Mouse (Mus musculus) hindbrain, postnatal 0 days (tissue): Measurements from ENCODE around the gene RPS10-NUDT3. TPM values are rescaled to one million over a fixed set of nuclear protein-coding genes. Genes with fewer than 3 reads are reported as not detected.
A peak's percentile ranks its signal among the peaks of the same experiment; 100 is the strongest.

Experiments
- ATAC-seq: fragments of 200-750 bp; cut with Nextera tagmentation; 2 replicates; pipeline ENCODE4 v1.8.0; 2017; ENCODE audit warnings: mild to moderate bottlenecking, moderate TSS enrichment, moderate library complexity
- DNase-seq: peaks from one replicate; pipeline ENCODE4 v3.0.0-alpha.2; 2015; ENCODE audit warnings: low spot score
- H3K27ac ChIP-seq: fragments of 300-500 bp; sonication (generic); 2 replicates; pipeline ENCODE4 v1.5.1; 2014; ENCODE audit warnings: mild to moderate bottlenecking
- H3K27me3 ChIP-seq: fragments of 300-500 bp; sonication (generic); 2 replicates; pipeline ENCODE4 v1.6.1; 2014; ENCODE audit warnings: low read length, mixed read lengths; ENCODE audit not compliant: insufficient read depth
- H3K36me3 ChIP-seq: fragments of 300-500 bp; sonication (generic); 2 replicates; pipeline ENCODE4 v1.6.1; 2014; ENCODE audit warnings: low read length, mixed read lengths; ENCODE audit not compliant: insufficient read depth
- H3K4me1 ChIP-seq: fragments of 300-500 bp; sonication (generic); 2 replicates; pipeline ENCODE4 v1.6.1; 2014; ENCODE audit warnings: antibody characterized with exemption, low read length, mixed read lengths; ENCODE audit not compliant: insufficient read depth
- H3K4me2 ChIP-seq: fragments of 300-500 bp; sonication (generic); 2 replicates; pipeline ENCODE4 v1.6.1; 2014; ENCODE audit warnings: low read depth, mild to moderate bottlenecking, low read length, moderate library complexity, mixed read lengths
- H3K4me3 ChIP-seq: fragments of 300-500 bp; sonication (generic); 2 replicates; pipeline ENCODE4 v1.5.1; 2014; ENCODE audit warnings: low read length
- H3K9ac ChIP-seq: fragments of 300-500 bp; sonication (generic); replicated peaks from 2 replicates; pipeline ENCODE4 v1.6.1; 2014; ENCODE audit warnings: mild to moderate bottlenecking, low read length, moderate library complexity, mixed read lengths
- H3K9me3 ChIP-seq: fragments of 300-500 bp; sonication (generic); 2 replicates; pipeline ENCODE4 v1.6.1; 2016; ENCODE audit warnings: low read length, mixed read lengths
- CTCF ChIP-seq: IDR thresholded peaks from 2 replicates; pipeline ENCODE4 v1.5.1; 2016; ENCODE audit warnings: antibody characterized with exemption, control low read depth, low read depth
- WGBS: fragments of 180-500 bp; shearing (Covaris S2); extraction: QIAGEN DNeasy Blood & Tissue Kit; methylation state at CpG from one replicate; pipeline ENCODE4 v1.1.7; 2014; 5-methylcytosine and 5-hydroxymethylcytosine counted together
- polyA plus RNA-seq: library from polyadenylated mRNA; unstranded; fragments of >200 nt; fragmentation: Nextera tagmentation; extraction: Ambion mirVana; gene quantifications from 2 replicates; pipeline ENCODE4 v1.2.1, GENCODE M21; 2015
- total RNA-seq: library from RNA; depleted of rRNA; stranded (reverse); fragments of >200 nt; gene quantifications from 2 replicates; pipeline ENCODE4 v1.2.3, GENCODE M21; 2014

Gene RPS10-NUDT3
- total and polyA plus RNA-seq, 2 experiments from 2014 or later: not detected

GRCm38 (mm10) chr17:27557927-27558661 is 76.9 kb downstream of the RPS10-NUDT3 start:
- peak overlapping the region; percentile 92; the same call in 1 of the 2 replicates for H3K27ac ChIP-seq
- H3K4me2 ChIP-seq: peak overlapping the region; percentile 88
- peak overlapping the region; percentile 95; the same call in 1 of the 2 replicates for H3K9ac ChIP-seq
- no peaks in the 10 kb centered on the region for H3K9me3 ChIP-seq
- peaks cover 15% of the 10 kb centered on the region for H3K4me1 ChIP-seq
- no peaks in the 10 kb centered on the region for H3K36me3 ChIP-seq
- WGBS: 8% methylated on average over 14 of the region's 14 CpGs
- DNase-seq (peak; percentile 62), ATAC-seq (no peak)
- H3K4me3 ChIP-seq: peak overlapping the region; percentile 89
- TF ChIP-seq CTCF: no peak
- no peaks in the 10 kb centered on the region for H3K27me3 ChIP-seq

GRCm38 (mm10) chr17:27557181-27557926 is 77.7 kb downstream of the RPS10-NUDT3 start:
- Histone ChIP-seq H3K4me2 (peak overlapping the region; percentile 88), H3K9ac (peak overlapping the region; percentile 95), H3K27me3 (no peaks in the 10 kb centered on the region), H3K36me3 (no peaks in the 10 kb centered on the region), H3K4me1 (peaks cover 15% of the 10 kb centered on the region), H3K27ac (peak overlapping the region; percentile 92), H3K4me3 (peak overlapping the region; percentile 89), H3K9me3 (no peaks in the 10 kb centered on the region)
- DNase-seq (peak; percentile 76), ATAC-seq (peak; percentile 30)
- peak; percentile 27; the same call in 1 of the 2 replicates for TF ChIP-seq CTCF
- WGBS: under 1% methylated on average over 37 of the region's 75 CpGs

- H3K9me3 ChIP-seq: no peaks in the 10 kb centered on the region
- no peak for TF ChIP-seq CTCF
- H3K9ac ChIP-seq: peak within 1 kb of the TSS; percentile 95
- ATAC-seq (peak; percentile 75), DNase-seq (peak; percentile 95)
- H3K27me3 ChIP-seq: no peaks in the 10 kb centered on the region
- under 1% methylated on average over 55 of the region's 79 CpGs for WGBS
- peaks cover 15% of the 10 kb centered on the region for H3K4me1 ChIP-seq
- peak within 1 kb of the TSS; percentile 88 for H3K4me2 ChIP-seq
- H3K36me3 ChIP-seq: no peaks in the 10 kb centered on the region
- peak within 1 kb of the TSS; percentile 92 for H3K27ac ChIP-seq
- peak within 1 kb of the TSS; percentile 89 for H3K4me3 ChIP-seq
Measured at GRCm38 (mm10) chr17:27556315-27557011, 78.6 kb downstream of the RPS10-NUDT3 start, which contains the start of gene Hmga1. TSS of gene Hmga1 (plus strand) at chr17:27556497.

- Histone ChIP-seq H3K4me2 (peak overlapping the region; percentile 88), H3K4me1 (peaks cover 15% of the 10 kb centered on the region), H3K36me3 (no peaks in the 10 kb centered on the region), H3K4me3 (peak overlapping the region; percentile 89), H3K27me3 (no peaks in the 10 kb centered on the region), H3K9me3 (no peaks in the 10 kb centered on the region), H3K27ac (peak overlapping the region; percentile 92; the same call in 1 of the 2 replicates), H3K9ac (peak overlapping the region; percentile 19; the same call in 1 of the 2 replicates)
- WGBS: under 1% methylated on average over 48 of the region's 55 CpGs
- DNase-seq: peak; percentile 61
- TF ChIP-seq CTCF: no peak
- ATAC-seq: no peak
Measured at GRCm38 (mm10) chr17:27555512-27556172, 79.4 kb downstream of the RPS10-NUDT3 start.

GRCm38 (mm10) chr17:27555075-27555511 is 79.9 kb downstream of the RPS10-NUDT3 start:
- Histone ChIP-seq H3K36me3 (no peaks in the 10 kb centered on the region), H3K4me3 (peak overlapping the region; percentile 89), H3K4me1 (peaks cover 15% of the 10 kb centered on the region), H3K27me3 (no peaks in the 10 kb centered on the region), H3K4me2 (peak overlapping the region; percentile 88), H3K9me3 (no peaks in the 10 kb centered on the region), H3K27ac (no peak overlapping the region), H3K9ac (peak overlapping the region; percentile 19; the same call in 1 of the 2 replicates)
- DNase-seq: no peak
- TF ChIP-seq CTCF: no peak
- ATAC-seq: no peak
- WGBS: 2% methylated on average over 29 of the region's 39 CpGs
